Mouse (Mus musculus) forebrain, embryonic 11.5 days (tissue): Measurements from ENCODE around the gene Tspan14. TPM values are rescaled to one million over a fixed set of nuclear protein-coding genes. Genes with fewer than 3 reads are reported as not detected.

Experiments
- polyA plus RNA-seq: library from polyadenylated mRNA; unstranded; fragments of >200 nt; fragmentation: Nextera tagmentation; extraction: Ambion mirVana; gene quantifications from 2 replicates; pipeline ENCODE4 v1.2.1, GENCODE M21; 2014

The Tspan14 gene
- polyA plus RNA-seq, 1 experiment from 2014 or later, result 87.8 TPM

Other genes starting within 250 kb of the Tspan14 start
- 0.96 and 1.4 TPM in 2 replicates for gene Sh2d4b, start 73.5 kb downstream of the Tspan14 start, polyA plus RNA-seq
- 54.2 and 57.9 TPM in 2 replicates for gene Fam213a, start 47.0 kb upstream of the Tspan14 start, polyA plus RNA-seq
- 0.24 and 0.57 TPM in 2 replicates for gene Dydc2, start 102.4 kb upstream of the Tspan14 start, polyA plus RNA-seq
- gene Dydc1, start 106.1 kb upstream of the Tspan14 start, polyA plus RNA-seq, result not detected in 2 replicates
- not detected in 2 replicates for gene Mat1a, start 138.2 kb upstream of the Tspan14 start, polyA plus RNA-seq
- gene Sftpa1, start 165.0 kb upstream of the Tspan14 start, polyA plus RNA-seq, result not detected in 2 replicates
- gene Mbl1, start 184.7 kb upstream of the Tspan14 start, polyA plus RNA-seq, result not detected in 2 replicates
- gene Sftpd, start 218.3 kb upstream of the Tspan14 start, polyA plus RNA-seq, result not detected in 2 replicates